Mouse (Mus musculus): ENCODE data around the gene Tsn.

GRCm38 (mm10) chr1:118294826-118295225 is 16.7 kb downstream of the Tsn start:
- TF ChIP-seq CTCF (IDR thresholded peaks at IDR 0.05; ENCODE audit: low read depth, low read length): no peak
- no peak for TF ChIP-seq EP300 (IDR thresholded peaks at IDR 0.05; ENCODE audit: insufficient read depth, low read depth, low read length)
- TF ChIP-seq POLR2A (IDR thresholded peaks at IDR 0.05; ENCODE audit: insufficient read depth, low read length): no peak

Measured in ES-Bruce4 (cell line).